17 mouse cellular contexts compared by ENCODE assay signal in genomic region chr3:52091261-52091797, GRCm38 (mm10). TPM values are rescaled to one million over a fixed set of nuclear protein-coding genes. Genes with fewer than 3 reads are reported as not detected.
A peak's percentile ranks its signal among the peaks of the same experiment; 100 is the strongest.
DNase-seq lines count a peak whose midpoint lies in the region; ATAC-seq and TF ChIP-seq lines count a peak whose summit lies in the region.
"Had no signal": no experiment of that assay in that cellular context is flagged by ENCODE, and none has a peak within 500 bp of the region (broad histone marks: within the 10 kb centered on the region; RNA-seq: fewer than 3 reads in every experiment).

No protein-coding gene starts in this region.

- H3K4me2 ChIP-seq in kidney, embryonic 14.5 days (replicated peaks; ENCODE audit: low read depth, low read length) = no peak overlapping the region
- H3K4me2 ChIP-seq: forebrain, embryonic 15.5 days; hindbrain, embryonic 14.5 days; liver, embryonic 13.5 days had no signal

- no peak for ATAC-seq in kidney, embryonic 14.5 days (ENCODE audit: low FRiP score, low TSS enrichment)
- ATAC-seq: forebrain, embryonic 15.5 days; Patski had no signal

- peak overlapping the region; percentile 20; the same call in 1 of the 2 replicates for H3K27ac ChIP-seq in kidney, embryonic 14.5 days (ENCODE audit: low read depth, low read length)
- H3K27ac ChIP-seq in cerebellum, adult 2 months (ENCODE audit: insufficient read depth, low read length) = no peak overlapping the region
- H3K27ac ChIP-seq: forebrain, embryonic 15.5 days; hindbrain, embryonic 14.5 days; layer of hippocampus, adult 2 months; liver, embryonic 13.5 days; midbrain, embryonic 10.5 days had no signal

- TF ChIP-seq POLR2A in cerebellum, adult 2 months (IDR thresholded peaks at IDR 0.05; ENCODE audit: borderline replicate concordance, insufficient read depth, low read length) = no peak

- WGBS in kidney, embryonic 14.5 days = 17% methylated on average over 7 of the region's 7 CpGs
- 84% methylated on average over 7 of the region's 7 CpGs for WGBS in cerebellum, adult 2 months

- H3K4me3 ChIP-seq in kidney, embryonic 14.5 days (ENCODE audit: low read length) = no peak overlapping the region
- H3K4me3 ChIP-seq in cerebellum, adult 2 months (replicated peaks; ENCODE audit: insufficient read depth, low read depth, low read length) = no peak overlapping the region
- H3K4me3 ChIP-seq: forebrain, embryonic 15.5 days; layer of hippocampus, adult 2 months; liver, embryonic 13.5 days; midbrain, embryonic 10.5 days; myocyte had no signal

- peak; percentile 43 for DNase-seq in embryo, embryonic 10.5 days (ENCODE audit: low spot score)
- DNase-seq in embryo, embryonic 9.5 days (ENCODE audit: extremely low spot score) = no peak
- DNase-seq in kidney, postnatal 14 days = no peak
- peak; percentile 21 for DNase-seq in thymus, postnatal 0 days (ENCODE audit: low spot score)
- no peak for DNase-seq in thymus, postnatal 10 days (ENCODE audit: low spot score in 2 of 2)
- DNase-seq in cerebellum, adult 2 months = no peak
- no peak for DNase-seq in layer of hippocampus, postnatal 14 days (ENCODE audit: low spot score in 2 of 2)
- DNase-seq: cerebellum, adult 9-11 months; liver, embryonic 13.5 days; right cerebral cortex, postnatal 25 days had no signal

- H3K4me1 ChIP-seq in kidney, embryonic 14.5 days (ENCODE audit: control insufficient read depth, insufficient read depth, low read length) = peaks cover 45% of the 10 kb centered on the region
- H3K4me1 ChIP-seq in cerebellum, adult 2 months (ENCODE audit: control insufficient read depth, insufficient read depth, low read length) = peaks cover 35% of the 10 kb centered on the region

- no peaks in the 10 kb centered on the region for H3K9me3 ChIP-seq in kidney, embryonic 14.5 days (ENCODE audit: control insufficient read depth, low read length)
- H3K9me3 ChIP-seq: forebrain, embryonic 15.5 days; liver, embryonic 13.5 days had no signal

- no peak overlapping the region for H3K9ac ChIP-seq in kidney, embryonic 14.5 days (ENCODE audit: low read depth, low read length)
- H3K9ac ChIP-seq: forebrain, embryonic 15.5 days; hindbrain, embryonic 14.5 days; liver, embryonic 13.5 days had no signal

- no peak for TF ChIP-seq CTCF in cerebellum, adult 2 months (IDR thresholded peaks at IDR 0.05; ENCODE audit: borderline replicate concordance, insufficient read depth, low read depth, low read length)

- H3K27me3 ChIP-seq in kidney, embryonic 14.5 days (ENCODE audit: control insufficient read depth, insufficient read depth, low read length) = no peaks in the 10 kb centered on the region
- no peaks in the 10 kb centered on the region for H3K27me3 ChIP-seq in cerebellum, adult 2 months (ENCODE audit: control insufficient read depth, insufficient read depth, low read length)
- H3K27me3 ChIP-seq: forebrain, embryonic 15.5 days; liver, embryonic 13.5 days; Patski had no signal

- no peaks in the 10 kb centered on the region for H3K36me3 ChIP-seq in kidney, embryonic 14.5 days (ENCODE audit: control insufficient read depth, insufficient read depth, low read length)
- H3K36me3 ChIP-seq: forebrain, embryonic 15.5 days; liver, embryonic 13.5 days had no signal

RNA-seq across cellular contexts. Expression of gene Maml3, which starts 13.5 kb away (rescaled TPM):
- polyA plus RNA-seq in kidney, embryonic 14.5 days (2014; fragmentation: Nextera tagmentation; extraction: Ambion mirVana) = 8.4 and 9.4 TPM in 2 replicates
- polyA plus RNA-seq in thymus, postnatal 0 days (2015; fragmentation: Nextera tagmentation; extraction: Ambion mirVana) = 1.7 and 2.6 TPM in 2 replicates
- polyA plus RNA-seq in cerebellum, adult 2 months (2012; rRNA removed) = 6.5 and 7.8 TPM in 2 replicates
- 1 to 10 TPM; 7.4 to 8.5 TPM for total RNA-seq in layer of hippocampus, postnatal 14 days (2021)

Comparison
In these comparisons a context has a peak if more than half of its experiments do, and no peak if none do; other contexts are left out.
1. DNase-seq: peak in embryo, embryonic 10.5 days (single experiment) and thymus, postnatal 0 days (single experiment); none in embryo, embryonic 9.5 days (single experiment), kidney, postnatal 14 days (single experiment), thymus, postnatal 10 days (0 of 2), cerebellum, adult 2 months (0 of 2) and layer of hippocampus, postnatal 14 days (0 of 2).